Mouse (Mus musculus) adrenal gland, postnatal 36 days (tissue): ENCODE data around the gene Snph. TPM values are rescaled to one million over a fixed set of nuclear protein-coding genes. Genes with fewer than 3 reads are reported as not detected.

Experiments used
- DNase-seq, 2 experiments: peaks; one replicate each; pipeline ENCODE4 v3.0.0; 2021; ENCODE audit warnings: mixed read lengths in 1 of 2
- total RNA-seq, 2 experiments: library from RNA; stranded (reverse); gene quantifications; 2 replicates each; pipeline ENCODE4 v1.2.3; 2021

Snph gene
- total RNA-seq, 2 experiments from 2014 or later, result 7.9 to 14.6 TPM

- peak; percentile 99 for DNase-seq
Observed at GRCm38 (mm10) chr2:151542323-151543062, 89.9 kb downstream of the Snph start, which contains the start of gene Fkbp1a. Gene Fkbp1a (plus strand): TSS chr2:151542483.

Other genes with a start within 250 kb of the Snph start
- not detected for gene 4921509C19Rik, start 156.4 kb downstream of the Snph start, total RNA-seq
- gene Nsfl1c, start 138.4 kb downstream of the Snph start, total RNA-seq, result 100 to 1,000 TPM; 139 to 148 TPM
- gene Fkbp1a, start 90.1 kb downstream of the Snph start, total RNA-seq, result 100 to 1,000 TPM; 273 to 327 TPM
- gene Sdcbp2, start 60.0 kb downstream of the Snph start, total RNA-seq, result 1 to 10 TPM; 1.5 to 2.0 TPM
- gene Rad21l, start 35.9 kb upstream of the Snph start, total RNA-seq, result not detected
- gene Tmem74b, start 69.4 kb upstream of the Snph start, total RNA-seq, result 1 to 10 TPM in 1 of 2 experiments, under 1 TPM in 1; 0.23 to 1.6 TPM
- gene Psmf1, start 111.6 kb upstream of the Snph start, total RNA-seq, result 10 to 100 TPM; 31.8 to 38.2 TPM
- gene Rspo4, start 210.3 kb upstream of the Snph start, total RNA-seq, result under 1 TPM; 0.23 to 0.33 TPM